Mouse (Mus musculus): Measurements from ENCODE around the gene Gm21310.
"Not testable (repeated sequence)": the region's sequence is repeated elsewhere in the genome, so short reads cannot be mapped to it uniquely, and the experiment has no call there.

The Gm21310 gene

GRCm38 (mm10) chrY:10147083-10147482, at the start of gene Gm21310:
Gm21310 (minus strand) TSS chrY:10147183.
- not testable (repeated sequence) for DNase-seq (ENCODE audit: low read depth)

Measured in c-Kit-positive CD71-positive TER-119-negative erythroid progenitor cells, embryonic 14.5 days (primary cell).